Mouse (Mus musculus): ENCODE measurements around the gene Gm10961. TPM values are rescaled to one million over a fixed set of nuclear protein-coding genes. Genes with fewer than 3 reads are reported as not detected.
"Not testable (repeated sequence)": the region's sequence is repeated elsewhere in the genome, so short reads cannot be mapped to it uniquely, and the experiment has no call there.

Gm10961 gene
- polyA plus RNA-seq, 1 experiment = not detected

DNA sequence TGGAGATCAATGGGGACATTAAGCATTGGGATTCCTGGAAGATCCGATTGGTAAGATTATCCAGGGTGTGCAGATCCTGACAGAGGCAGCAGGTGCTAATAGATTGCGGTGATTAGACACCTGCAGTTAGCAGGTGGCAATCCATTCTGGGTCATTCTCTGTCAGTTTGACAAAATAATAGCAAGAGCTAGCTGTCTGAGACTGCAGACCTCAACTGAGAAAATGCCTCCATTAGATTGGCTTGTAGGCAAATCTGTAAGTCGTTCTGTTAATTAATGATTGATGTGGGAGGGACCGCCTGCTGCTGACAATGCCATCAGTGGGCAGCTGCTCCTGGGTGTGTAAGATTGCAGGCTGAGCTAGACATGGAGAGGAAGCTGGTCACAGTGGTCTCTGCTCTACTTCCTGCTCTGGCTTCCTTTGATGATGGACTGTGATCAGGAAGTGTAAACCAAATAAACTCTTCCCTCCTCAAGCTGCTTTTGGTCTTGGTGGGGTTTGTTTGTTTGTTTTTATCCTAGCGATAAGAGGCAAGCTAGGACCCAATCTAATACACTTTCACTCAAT is 6.6 kb downstream of the Gm10961 start:
- Histone ChIP-seq H3K27ac (ENCODE audit: insufficient read depth, low read depth, low read length) (no peak overlapping the region), H3K4me1 (ENCODE audit: control insufficient read depth, insufficient read depth, low read length) (no peaks in the 10 kb centered on the region), H3K4me3 (ENCODE audit: insufficient read depth, low read depth, low read length) (no peak overlapping the region)
- TF ChIP-seq POLR2A (IDR thresholded peaks at IDR 0.05; ENCODE audit: insufficient read depth, low read depth, low read length) (no peak), CTCF (IDR thresholded peaks at IDR 0.05; ENCODE audit: insufficient read depth, low read depth, low read length) (no peak)
- WGBS = 61% methylated on average over 5 of the region's 5 CpGs

DNA sequence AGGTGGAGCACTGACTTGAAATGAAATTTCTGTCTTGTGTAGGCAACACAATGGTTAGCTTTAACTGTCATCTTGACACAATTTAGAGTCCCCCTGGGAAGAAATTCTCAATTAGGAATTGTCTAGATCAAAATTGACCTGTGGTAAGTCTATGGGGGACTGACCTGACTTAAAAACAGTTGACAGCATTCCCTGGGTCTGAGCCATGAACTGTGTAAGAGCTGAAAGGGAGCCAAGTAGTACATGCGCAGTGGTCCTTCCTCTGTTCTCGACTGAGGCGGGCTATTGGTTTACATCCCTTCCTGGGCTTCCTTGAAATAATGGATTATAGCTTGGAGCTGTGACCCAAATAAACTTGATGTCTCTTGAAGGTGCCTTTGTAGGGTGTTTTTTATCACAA is 15.8 kb downstream of the Gm10961 start:
- no peak overlapping the region for H3K4me3 ChIP-seq (ENCODE audit: insufficient read depth, low read depth, low read length)
- H3K4me1 ChIP-seq (ENCODE audit: control insufficient read depth, insufficient read depth, low read length) = no peaks in the 10 kb centered on the region
- WGBS = 77% methylated on average over 3 of the region's 3 CpGs
- TF ChIP-seq CTCF (IDR thresholded peaks at IDR 0.05; ENCODE audit: insufficient read depth, low read depth, low read length) = no peak
- no peak for TF ChIP-seq POLR2A (IDR thresholded peaks at IDR 0.05; ENCODE audit: insufficient read depth, low read depth, low read length)
- H3K27ac ChIP-seq (ENCODE audit: insufficient read depth, low read depth, low read length) = no peak overlapping the region

DNA sequence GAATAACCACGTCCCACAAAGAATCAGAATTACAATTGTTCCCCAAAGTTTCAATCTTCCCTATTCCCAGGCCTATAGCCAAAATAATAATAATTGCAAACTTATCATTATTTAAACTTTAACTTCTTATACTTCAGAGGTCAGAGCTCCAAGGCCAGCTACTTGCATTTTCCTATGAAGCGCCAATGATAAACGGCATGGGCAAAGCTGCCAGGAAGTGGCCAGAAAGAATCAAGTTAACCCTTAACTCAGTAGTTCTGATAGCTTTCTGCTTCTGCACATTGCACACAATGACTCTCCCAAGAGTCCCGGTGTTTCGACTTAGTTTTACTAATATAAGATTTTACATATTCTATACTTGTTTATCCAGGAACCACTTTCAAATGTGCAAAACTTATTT is 19.2 kb downstream of the Gm10961 start:
- not testable (repeated sequence) for H3K4me1 ChIP-seq (ENCODE audit: control insufficient read depth, insufficient read depth, low read length); H3K4me3 ChIP-seq (ENCODE audit: insufficient read depth, low read depth, low read length); H3K27ac ChIP-seq (ENCODE audit: insufficient read depth, low read depth, low read length)
- WGBS = 70% methylated on average over 5 of the region's 5 CpGs

DNA sequence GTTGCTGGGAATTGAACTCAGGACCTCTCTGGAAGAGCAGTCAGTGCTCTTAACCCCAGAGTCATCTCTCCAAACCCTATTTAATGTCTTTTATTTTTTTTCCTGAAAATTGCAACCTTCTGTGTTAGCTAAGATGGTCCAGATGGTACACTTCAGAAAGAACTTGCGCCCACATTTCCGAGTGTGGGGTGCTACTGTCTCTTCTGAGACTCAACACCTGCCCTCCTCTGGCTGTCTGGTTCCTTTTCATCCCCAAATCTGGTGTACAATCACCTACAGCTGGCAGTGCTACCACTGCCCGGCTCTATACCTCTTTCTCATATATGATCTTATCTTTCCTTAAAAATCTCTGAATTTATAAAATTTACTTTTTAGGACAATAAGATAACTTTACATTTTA is 21.8 kb downstream of the Gm10961 start:
- H3K4me3 ChIP-seq (ENCODE audit: insufficient read depth, low read depth, low read length) = no peak overlapping the region
- no peaks in the 10 kb centered on the region for H3K4me1 ChIP-seq (ENCODE audit: control insufficient read depth, insufficient read depth, low read length)
- 87% methylated on average over 3 of the region's 3 CpGs for whole genome bisulfite sequencing
- H3K27ac ChIP-seq (ENCODE audit: insufficient read depth, low read depth, low read length) = no peak overlapping the region
- no peak for TF ChIP-seq POLR2A (IDR thresholded peaks at IDR 0.05; ENCODE audit: insufficient read depth, low read depth, low read length)

DNA sequence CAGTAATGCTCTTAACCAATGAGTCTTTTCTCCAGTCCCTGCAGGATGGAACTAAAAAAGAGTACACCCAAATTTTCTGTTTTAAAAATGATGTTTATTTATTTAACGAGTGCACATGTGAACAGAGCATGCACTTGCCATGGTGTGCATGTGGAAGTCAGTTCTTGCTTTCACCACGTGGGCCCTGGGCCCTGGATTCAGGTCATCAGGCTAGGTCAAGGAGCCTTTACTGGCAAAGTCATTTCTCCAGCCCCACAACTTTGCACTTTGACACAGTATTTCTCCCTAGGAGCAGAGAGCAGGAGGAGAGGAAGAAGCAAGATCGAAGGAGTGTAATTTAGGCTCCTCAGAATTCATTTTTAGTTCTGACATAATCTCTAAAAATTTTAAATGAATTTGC is 23.7 kb downstream of the Gm10961 start:
- 86% methylated on average over 3 of the region's 3 CpGs for WGBS
- H3K4me1 ChIP-seq (ENCODE audit: control insufficient read depth, insufficient read depth, low read length) = no peaks in the 10 kb centered on the region
- H3K4me3 ChIP-seq (ENCODE audit: insufficient read depth, low read depth, low read length) = no peak overlapping the region
- no peak for TF ChIP-seq CTCF (IDR thresholded peaks at IDR 0.05; ENCODE audit: insufficient read depth, low read depth, low read length)
- no peak for TF ChIP-seq POLR2A (IDR thresholded peaks at IDR 0.05; ENCODE audit: insufficient read depth, low read depth, low read length)
- no peak overlapping the region for H3K27ac ChIP-seq (ENCODE audit: insufficient read depth, low read depth, low read length)

DNA sequence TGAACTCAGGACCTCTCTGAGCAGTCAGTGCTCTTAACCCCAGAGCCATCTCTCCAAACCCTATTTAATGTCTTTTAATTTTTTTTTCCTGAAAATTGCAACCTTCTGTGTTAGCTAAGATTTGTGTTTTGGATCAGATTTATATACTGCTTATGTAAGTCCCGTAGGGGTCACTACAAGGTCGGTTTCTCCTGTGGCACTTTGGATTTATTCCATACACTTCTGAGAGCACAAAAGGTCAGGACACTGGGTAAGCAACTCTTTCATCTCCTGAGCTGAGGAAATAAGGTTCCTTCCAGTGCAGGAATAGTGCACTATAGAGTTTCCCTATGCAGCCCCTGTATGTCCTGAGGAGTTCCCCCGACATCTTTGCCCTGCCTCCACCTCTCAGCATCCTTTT is 24.4 kb downstream of the Gm10961 start:
- Histone ChIP-seq H3K4me3 (ENCODE audit: insufficient read depth, low read depth, low read length) (no peak overlapping the region), H3K4me1 (ENCODE audit: control insufficient read depth, insufficient read depth, low read length) (no peaks in the 10 kb centered on the region), H3K27ac (ENCODE audit: insufficient read depth, low read depth, low read length) (no peak overlapping the region)
- TF ChIP-seq POLR2A (IDR thresholded peaks at IDR 0.05; ENCODE audit: insufficient read depth, low read depth, low read length) = no peak
- TF ChIP-seq CTCF (IDR thresholded peaks at IDR 0.05; ENCODE audit: insufficient read depth, low read depth, low read length) = no peak
- 80% methylated on average over 3 of the region's 3 CpGs for WGBS

DNA sequence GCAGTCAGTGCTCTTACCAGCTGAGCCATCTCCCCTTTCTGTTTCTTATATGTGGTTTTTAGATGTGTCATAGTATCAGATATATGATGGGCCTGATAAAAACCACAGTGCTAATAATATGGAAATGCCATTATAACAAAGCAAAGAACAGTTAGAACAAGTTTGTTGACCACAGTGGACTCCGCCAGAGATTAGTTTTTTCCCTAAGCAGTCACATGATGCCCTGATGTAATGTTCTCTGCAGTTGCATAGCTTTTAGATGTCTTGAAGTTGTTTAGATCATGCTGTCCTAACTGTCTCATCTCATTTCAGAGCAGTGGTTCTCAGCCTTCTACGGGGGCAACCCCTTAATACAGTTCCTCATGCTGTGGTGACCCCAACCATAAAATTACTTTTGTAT is 25.0 kb downstream of the Gm10961 start:
- H3K4me3 ChIP-seq (ENCODE audit: insufficient read depth, low read depth, low read length) = no peak overlapping the region
- TF ChIP-seq CTCF (IDR thresholded peaks at IDR 0.05; ENCODE audit: insufficient read depth, low read depth, low read length) (no peak), POLR2A (IDR thresholded peaks at IDR 0.05; ENCODE audit: insufficient read depth, low read depth, low read length) (no peak)
- 94% methylated on average over 2 of the region's 2 CpGs for WGBS
- H3K27ac ChIP-seq (ENCODE audit: insufficient read depth, low read depth, low read length) = no peak overlapping the region
- no peaks in the 10 kb centered on the region for H3K4me1 ChIP-seq (ENCODE audit: control insufficient read depth, insufficient read depth, low read length)

DNA sequence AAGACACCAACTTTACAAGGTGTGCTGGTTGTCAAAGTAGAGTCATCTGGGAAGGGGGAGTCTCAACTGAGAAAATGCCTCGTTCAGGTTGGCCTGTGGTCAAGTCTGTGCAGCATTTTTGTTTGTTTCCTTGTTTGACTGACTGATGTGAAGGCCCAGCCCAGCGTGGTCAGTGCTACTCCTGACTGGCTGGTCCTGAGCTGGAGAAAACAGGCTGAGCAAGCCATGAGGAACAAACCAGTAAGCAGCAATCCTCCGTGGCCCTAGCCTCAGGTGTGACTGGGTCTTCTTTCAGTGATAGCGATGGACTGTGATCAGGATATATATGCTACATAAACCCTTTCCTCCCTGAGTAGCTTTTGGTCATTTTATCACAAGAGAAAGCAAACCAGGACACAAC is 25.8 kb downstream of the Gm10961 start:
- Histone ChIP-seq H3K4me1 (ENCODE audit: control insufficient read depth, insufficient read depth, low read length) (no peaks in the 10 kb centered on the region), H3K4me3 (ENCODE audit: insufficient read depth, low read depth, low read length) (no peak overlapping the region), H3K27ac (ENCODE audit: insufficient read depth, low read depth, low read length) (no peak overlapping the region)
- WGBS = 70% methylated on average over 4 of the region's 4 CpGs
- no peak for TF ChIP-seq POLR2A (IDR thresholded peaks at IDR 0.05; ENCODE audit: insufficient read depth, low read depth, low read length)
- no peak for TF ChIP-seq CTCF (IDR thresholded peaks at IDR 0.05; ENCODE audit: insufficient read depth, low read depth, low read length)

DNA sequence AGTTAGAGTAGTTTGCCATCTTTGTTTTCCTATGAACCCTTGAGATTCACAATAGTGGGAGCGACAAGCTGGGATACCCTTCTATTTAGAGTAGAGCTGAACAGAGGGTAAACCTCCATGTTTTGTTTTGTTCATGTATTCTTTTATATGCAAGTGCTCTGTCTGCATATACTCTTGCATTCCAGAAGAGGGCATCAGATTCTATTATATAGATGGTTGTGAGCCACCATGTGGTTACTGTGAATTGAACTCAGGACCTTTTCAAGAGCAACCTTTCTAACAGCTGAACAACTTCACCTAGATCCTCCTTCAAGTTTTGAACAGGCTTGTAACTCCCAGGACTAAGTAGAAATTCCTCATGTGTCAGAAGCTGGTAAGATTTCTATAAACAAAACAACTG is 27.9 kb downstream of the Gm10961 start:
- Histone ChIP-seq H3K4me1 (ENCODE audit: control insufficient read depth, insufficient read depth, low read length) (no peaks in the 10 kb centered on the region), H3K27ac (ENCODE audit: insufficient read depth, low read depth, low read length) (no peak overlapping the region), H3K4me3 (ENCODE audit: insufficient read depth, low read depth, low read length) (no peak overlapping the region)
- TF ChIP-seq CTCF (IDR thresholded peaks at IDR 0.05; ENCODE audit: insufficient read depth, low read depth, low read length) = no peak
- TF ChIP-seq POLR2A (IDR thresholded peaks at IDR 0.05; ENCODE audit: insufficient read depth, low read depth, low read length) = no peak
- 82% methylated on average over 1 of the region's 1 CpGs for WGBS

DNA sequence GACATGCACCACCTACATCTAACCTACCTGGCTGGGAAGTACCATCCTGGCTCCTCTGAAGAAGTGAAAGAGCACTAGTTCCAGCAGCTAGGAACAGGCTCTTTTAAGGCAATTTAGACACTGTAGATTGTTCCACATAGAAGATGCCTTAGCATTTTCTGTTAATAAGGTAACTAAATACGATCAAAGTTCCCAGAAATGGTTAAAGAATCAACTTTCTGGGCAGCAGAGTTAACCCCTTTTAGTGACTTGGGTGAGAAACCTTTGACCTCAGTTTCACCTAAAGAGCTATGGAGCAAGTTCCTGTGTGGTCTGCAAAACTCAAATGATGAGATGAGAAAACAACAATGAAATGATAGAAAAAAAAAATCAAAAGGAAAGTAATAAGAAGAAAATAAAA is 33.5 kb downstream of the Gm10961 start:
- Histone ChIP-seq H3K27ac (ENCODE audit: insufficient read depth, low read depth, low read length) (no peak overlapping the region), H3K4me1 (ENCODE audit: control insufficient read depth, insufficient read depth, low read length) (peaks cover 7% of the 10 kb centered on the region), H3K4me3 (ENCODE audit: insufficient read depth, low read depth, low read length) (no peak overlapping the region)
- 83% methylated on average over 1 of the region's 1 CpGs for WGBS
- no peak for TF ChIP-seq CTCF (IDR thresholded peaks at IDR 0.05; ENCODE audit: insufficient read depth, low read depth, low read length)
- TF ChIP-seq POLR2A (IDR thresholded peaks at IDR 0.05; ENCODE audit: insufficient read depth, low read depth, low read length) = no peak

All from olfactory bulb, adult 2 months (tissue).